Mouse (Mus musculus): ENCODE data around the gene Mllt3. TPM values are rescaled to one million over a fixed set of nuclear protein-coding genes. Genes with fewer than 3 reads are reported as not detected.

Mllt3 gene
- polyA plus RNA-seq, 1 experiment: 15.7 TPM

GRCm38 (mm10) chr4:87863212-87863611, 170.0 kb downstream of the Mllt3 start:
- H3ac ChIP-seq (ENCODE audit: control insufficient read depth, insufficient read length): no peak overlapping the region
- no peaks in the 10 kb centered on the region for H3K36me3 ChIP-seq (ENCODE audit: control insufficient read depth, insufficient read depth)
- no peak overlapping the region for H3K4me2 ChIP-seq (ENCODE audit: low read depth)
- no peaks in the 10 kb centered on the region for H3K79me2 ChIP-seq (ENCODE audit: control insufficient read depth, insufficient read depth)
- no peak for TF ChIP-seq USF1 (IDR thresholded peaks at IDR 0.05; ENCODE audit: low read depth)
- no peak for TF ChIP-seq REST (IDR thresholded peaks at IDR 0.05; ENCODE audit: insufficient read depth, insufficient read length)
- TF ChIP-seq TCF3 (IDR thresholded peaks at IDR 0.05; ENCODE audit: insufficient read length, low read depth): no peak
- no peak for TF ChIP-seq MAX (IDR thresholded peaks at IDR 0.05; ENCODE audit: low read depth)
- no peak for TF ChIP-seq CEBPB (IDR thresholded peaks at IDR 0.05; ENCODE audit: insufficient read depth, poor library complexity, severe bottlenecking)
- TF ChIP-seq POLR2A (IDR thresholded peaks at IDR 0.05; ENCODE audit: insufficient read length, low read depth): no peak
- no peak for TF ChIP-seq POLR2AphosphoS2 (IDR thresholded peaks at IDR 0.05; ENCODE audit: insufficient read length, low read depth)
- TF ChIP-seq SRF (IDR thresholded peaks at IDR 0.05; ENCODE audit: control insufficient read depth, insufficient read length, low read depth): no peak
- TF ChIP-seq TCF12 (IDR thresholded peaks at IDR 0.05; ENCODE audit: insufficient read depth, poor library complexity, severe bottlenecking): no peak
- no peak for TF ChIP-seq MYOG (IDR thresholded peaks at IDR 0.05; ENCODE audit: control insufficient read depth in 1 of 3, insufficient read depth in 1 of 3, insufficient read length in 2 of 3, low read depth in 2 of 3)
- TF ChIP-seq E2F4 (IDR thresholded peaks at IDR 0.05; ENCODE audit: insufficient read depth): no peak
- no peaks in the 10 kb centered on the region for H3K27me3 ChIP-seq (ENCODE audit: control insufficient read depth, insufficient read depth, insufficient read length)
- no peak overlapping the region for H3K4me3 ChIP-seq

DNA sequence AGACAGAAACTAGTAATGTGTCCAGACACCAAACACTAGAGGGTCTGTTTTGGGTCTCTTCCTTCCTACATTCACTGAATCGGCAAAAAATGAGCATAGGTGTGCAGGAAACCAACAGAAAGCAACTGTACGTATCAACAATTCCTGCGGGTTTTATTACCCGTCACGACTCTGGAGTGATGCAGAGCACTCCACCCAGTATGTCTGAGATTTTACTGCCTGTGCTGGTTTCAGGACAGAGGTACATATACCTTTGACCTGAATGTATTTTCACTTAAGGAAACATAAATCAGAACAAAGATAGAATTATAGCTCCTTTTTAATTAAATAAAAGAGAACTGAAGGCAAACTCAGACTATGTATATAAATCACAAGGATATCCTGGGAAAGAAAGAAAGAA, 172.4 kb downstream of the Mllt3 start:
- Histone ChIP-seq H3K4me2 (ENCODE audit: low read depth) (no peak overlapping the region), H3K4me3 (no peak overlapping the region), H3K79me2 (ENCODE audit: control insufficient read depth, insufficient read depth) (no peaks in the 10 kb centered on the region), H3K36me3 (ENCODE audit: control insufficient read depth, insufficient read depth) (no peaks in the 10 kb centered on the region), H3K27me3 (ENCODE audit: control insufficient read depth, insufficient read depth, insufficient read length) (no peaks in the 10 kb centered on the region), H3ac (ENCODE audit: control insufficient read depth, insufficient read length) (no peak overlapping the region)
- no peak for TF ChIP-seq USF1 (IDR thresholded peaks at IDR 0.05; ENCODE audit: low read depth)
- no peak for TF ChIP-seq MYOG (IDR thresholded peaks at IDR 0.05; ENCODE audit: control insufficient read depth in 1 of 3, insufficient read depth in 1 of 3, insufficient read length in 2 of 3, low read depth in 2 of 3)
- no peak for TF ChIP-seq MYOD1 (IDR thresholded peaks at IDR 0.05; ENCODE audit: control insufficient read depth in 1 of 3, insufficient read length in 2 of 3, low read depth in 2 of 3)
- TF ChIP-seq E2F4 (IDR thresholded peaks at IDR 0.05; ENCODE audit: insufficient read depth): no peak
- no peak for TF ChIP-seq TCF3 (IDR thresholded peaks at IDR 0.05; ENCODE audit: insufficient read length, low read depth)
- no peak for TF ChIP-seq POLR2AphosphoS2 (IDR thresholded peaks at IDR 0.05; ENCODE audit: insufficient read length, low read depth)
- no peak for TF ChIP-seq REST (IDR thresholded peaks at IDR 0.05; ENCODE audit: insufficient read depth, insufficient read length)
- TF ChIP-seq CEBPB (IDR thresholded peaks at IDR 0.05; ENCODE audit: insufficient read depth, poor library complexity, severe bottlenecking): no peak
- TF ChIP-seq MAX (IDR thresholded peaks at IDR 0.05; ENCODE audit: low read depth): no peak
- no peak for TF ChIP-seq POLR2A (IDR thresholded peaks at IDR 0.05; ENCODE audit: insufficient read length, low read depth)
- no peak for TF ChIP-seq TCF12 (IDR thresholded peaks at IDR 0.05; ENCODE audit: insufficient read depth, poor library complexity, severe bottlenecking)
- TF ChIP-seq SRF (IDR thresholded peaks at IDR 0.05; ENCODE audit: control insufficient read depth, insufficient read length, low read depth): no peak

DNA sequence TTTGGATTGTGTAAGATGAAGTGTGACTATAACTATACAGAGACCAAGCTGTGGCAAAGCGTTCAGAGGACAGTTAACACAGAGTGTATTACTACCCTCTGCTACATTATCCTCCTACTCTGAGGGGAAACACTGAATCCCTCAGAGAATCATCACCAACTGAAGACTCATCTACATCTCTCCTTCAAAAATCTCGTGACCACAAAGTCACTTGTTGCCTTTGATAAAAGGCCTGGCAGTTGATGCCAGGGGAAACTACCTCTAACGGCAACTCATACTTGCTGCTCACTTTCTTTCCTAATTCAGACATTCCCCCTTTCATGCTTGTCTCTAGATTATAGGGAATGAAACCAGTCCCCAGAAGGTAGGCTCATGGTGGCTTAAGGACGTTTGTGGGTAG, 174.0 kb downstream of the Mllt3 start:
- Histone ChIP-seq H3K79me2 (ENCODE audit: control insufficient read depth, insufficient read depth) (no peaks in the 10 kb centered on the region), H3K4me2 (ENCODE audit: low read depth) (no peak overlapping the region)

DNA sequence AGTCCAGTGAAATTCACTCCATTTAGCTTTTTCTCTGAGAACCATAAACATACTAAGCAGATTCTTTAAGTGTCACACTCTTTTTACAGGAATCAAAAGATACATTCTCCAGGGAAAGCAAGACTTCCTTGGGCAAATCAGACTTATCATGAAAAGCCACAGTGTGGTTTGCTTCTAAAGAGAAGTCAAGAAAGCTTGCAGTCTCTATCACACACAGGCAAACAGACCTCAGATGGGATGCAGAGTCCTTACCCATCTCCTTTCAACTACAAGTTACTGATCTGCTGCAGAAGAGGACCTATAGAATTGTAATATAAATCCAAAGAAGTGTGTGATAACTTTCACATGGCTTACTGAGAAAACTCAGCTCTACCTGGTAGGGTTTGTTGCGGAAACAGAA, 175.2 kb downstream of the Mllt3 start:
- Histone ChIP-seq H3K4me2 (ENCODE audit: low read depth) (no peak overlapping the region), H3K36me3 (ENCODE audit: control insufficient read depth, insufficient read depth) (no peaks in the 10 kb centered on the region), H3K79me2 (ENCODE audit: control insufficient read depth, insufficient read depth) (no peaks in the 10 kb centered on the region), H3ac (ENCODE audit: control insufficient read depth, insufficient read length) (no peak overlapping the region), H3K27me3 (ENCODE audit: control insufficient read depth, insufficient read depth, insufficient read length) (no peaks in the 10 kb centered on the region), H3K4me3 (no peak overlapping the region)
- TF ChIP-seq MAX (IDR thresholded peaks at IDR 0.05; ENCODE audit: low read depth): no peak
- no peak for TF ChIP-seq USF1 (IDR thresholded peaks at IDR 0.05; ENCODE audit: low read depth)
- TF ChIP-seq MYOD1 (IDR thresholded peaks at IDR 0.05; ENCODE audit: control insufficient read depth in 1 of 3, insufficient read length in 2 of 3, low read depth in 2 of 3): no peak

More for the DNA sequence above, 174.0 kb downstream of the Mllt3 start:
- no peak overlapping the region for H3ac ChIP-seq (ENCODE audit: control insufficient read depth, insufficient read length)
- H3K36me3 ChIP-seq (ENCODE audit: control insufficient read depth, insufficient read depth): no peaks in the 10 kb centered on the region
- TF ChIP-seq USF1 (IDR thresholded peaks at IDR 0.05; ENCODE audit: low read depth) (no peak), REST (IDR thresholded peaks at IDR 0.05; ENCODE audit: insufficient read depth, insufficient read length) (no peak), E2F4 (IDR thresholded peaks at IDR 0.05; ENCODE audit: insufficient read depth) (no peak), POLR2A (IDR thresholded peaks at IDR 0.05; ENCODE audit: insufficient read length, low read depth) (no peak)
- H3K4me3 ChIP-seq: no peak overlapping the region
- H3K27me3 ChIP-seq (ENCODE audit: control insufficient read depth, insufficient read depth, insufficient read length): no peaks in the 10 kb centered on the region

GRCm38 (mm10) chr4:87852461-87852860, 180.7 kb downstream of the Mllt3 start:
- Histone ChIP-seq H3K4me2 (ENCODE audit: low read depth) (no peak overlapping the region), H3K79me2 (ENCODE audit: control insufficient read depth, insufficient read depth) (no peaks in the 10 kb centered on the region), H3K27me3 (ENCODE audit: control insufficient read depth, insufficient read depth, insufficient read length) (no peaks in the 10 kb centered on the region), H3K4me3 (no peak overlapping the region), H3K36me3 (ENCODE audit: control insufficient read depth, insufficient read depth) (no peaks in the 10 kb centered on the region), H3ac (ENCODE audit: control insufficient read depth, insufficient read length) (no peak overlapping the region)
- TF ChIP-seq USF1 (IDR thresholded peaks at IDR 0.05; ENCODE audit: low read depth) (no peak), MYOD1 (IDR thresholded peaks at IDR 0.05; ENCODE audit: control insufficient read depth in 1 of 3, insufficient read length in 2 of 3, low read depth in 2 of 3) (peak in 1 of 3 experiments; percentile 7)
